Mouse (Mus musculus) spleen, adult 2 months (tissue): ENCODE measurements at regions not wholly inside any gene's neighbourhood (a gene's known extent, or its start where the extent isn't known, plus 50 kb on each side); places are given as distances from the start of the nearest gene placed in this dataset.

Experiments used
- CTCF ChIP-seq: fragments of 200-500 bp; IDR thresholded peaks from 2 replicates; pipeline ENCODE4 v1.5.1; 2011; ENCODE audit warnings: mild to moderate bottlenecking, inconsistent platforms; ENCODE audit not compliant: insufficient read depth, insufficient read length, insufficient replicate concordance; ENCODE audit errors: extremely low read depth
- POLR2A ChIP-seq: fragments of 200-500 bp; IDR thresholded peaks from 2 replicates; pipeline ENCODE4 v1.6.1; 2011; ENCODE audit warnings: low read depth, low read length, inconsistent platforms

- TF ChIP-seq CTCF = no peak
- no peak for TF ChIP-seq POLR2A
Observed at GRCm38 (mm10) chr5:46256730-46257129, 399.3 kb upstream of the Lcorl start.
